Mouse (Mus musculus) frontal cortex, adult 2 months (tissue): ENCODE measurements at regions not wholly inside any gene's neighbourhood (a gene's known extent, or its start where the extent isn't known, plus 50 kb on each side); places are given as distances from the start of the nearest gene placed in this dataset.
"Not testable (repeated sequence)": the region's sequence is repeated elsewhere in the genome, so short reads cannot be mapped to it uniquely, and the experiment has no call there.

Experiments
- DNase-seq, 2 experiments: peaks; one replicate each; pipeline ENCODE4 v3.0.0; 2022; ENCODE audit warnings: low spot score in 1 of 2; ENCODE audit errors: extremely low spot score in 1 of 2

GRCm38 (mm10) chr2:162867516-162868029 lies 63.8 kb upstream of the Srsf6 start:
- DNase-seq, result no peak

- no peak for DNase-seq
These were observed 64.6 kb upstream of the Srsf6 start for GRCm38 (mm10) chr2:162866613-162867314.

GRCm38 (mm10) chr2:162864571-162864970 lies 66.8 kb upstream of the Srsf6 start:
- DNase-seq, result no peak

GRCm38 (mm10) chr2:162854606-162855005 lies 76.7 kb upstream of the Srsf6 start:
- DNase-seq, result no peak

- DNase-seq, result peak in 1 of 2 experiments; percentile 39
These were observed 77.8 kb upstream of the Srsf6 start for GRCm38 (mm10) chr2:162853576-162853975.

- DNase-seq, result not testable (repeated sequence)
These were observed 89.6 kb upstream of the Srsf6 start for GRCm38 (mm10) chr2:162841761-162842160.

- no peak for DNase-seq
These were observed 93.6 kb upstream of the Srsf6 start for GRCm38 (mm10) chr2:162837776-162838175.

- no peak for DNase-seq
These were observed 97.6 kb upstream of the Srsf6 start for GRCm38 (mm10) chr2:162833741-162834140.

GRCm38 (mm10) chr2:162818787-162819186 lies 112.5 kb upstream of the Srsf6 start:
- DNase-seq, result no peak

- peak in 1 of 2 experiments; percentile 36 for DNase-seq
These were observed 117.1 kb upstream of the Srsf6 start for GRCm38 (mm10) chr2:162814205-162814604.

- DNase-seq, result peak in 1 of 2 experiments; percentile 31
These were observed 123.6 kb upstream of the Srsf6 start for GRCm38 (mm10) chr2:162807747-162808146.

GRCm38 (mm10) chr2:162796528-162796927 lies 134.8 kb upstream of the Srsf6 start:
- DNase-seq, result peak in 1 of 2 experiments; percentile 37

- no peak for DNase-seq
These were observed 133.3 kb upstream of the Ptprt start for GRCm38 (mm10) chr2:162794285-162794684.

GRCm38 (mm10) chr2:162791374-162792098 lies 130.6 kb upstream of the Ptprt start:
- DNase-seq, result peak in 1 of 2 experiments; percentile 66

- no peak for DNase-seq
These were observed 123.3 kb upstream of the Ptprt start for GRCm38 (mm10) chr2:162784176-162784813.

GRCm38 (mm10) chr2:162781599-162781998 lies 120.7 kb upstream of the Ptprt start:
- DNase-seq, result peak; percentile 48 to 70

GRCm38 (mm10) chr2:162776542-162776941 lies 115.6 kb upstream of the Ptprt start:
- DNase-seq, result peak; percentile 67 to 70

- no peak for DNase-seq
These were observed 111.6 kb upstream of the Ptprt start for GRCm38 (mm10) chr2:162772520-162772919.

- no peak for DNase-seq
These were observed 108.9 kb upstream of the Ptprt start for GRCm38 (mm10) chr2:162769711-162770428.

- DNase-seq, result no peak
These were observed 103.1 kb upstream of the Ptprt start for GRCm38 (mm10) chr2:162764059-162764458.

- DNase-seq, result no peak
These were observed 79.6 kb upstream of the Ptprt start for GRCm38 (mm10) chr2:162740523-162740922.
